Mouse (Mus musculus): ENCODE results near the gene Adamts17. TPM values are rescaled to one million over a fixed set of nuclear protein-coding genes. Genes with fewer than 3 reads are reported as not detected.

Adamts17 gene
- polyA plus RNA-seq, 1 experiment from 2014 or later, result 2.6 TPM

Other genes with a start within 250 kb of the Adamts17 start
- 19.0 and 19.8 TPM in 2 replicates for gene Asb7, start 150.1 kb upstream of the Adamts17 start, polyA plus RNA-seq (2014; fragmentation: Nextera tagmentation; extraction: Ambion mirVana)
- gene Lins1, start 149.8 kb upstream of the Adamts17 start, polyA plus RNA-seq (2014; fragmentation: Nextera tagmentation; extraction: Ambion mirVana), result 19.9 and 20.6 TPM in 2 replicates
- 0.50 and 0.55 TPM in 2 replicates for gene Cers3, start 96.2 kb upstream of the Adamts17 start, polyA plus RNA-seq (2014; fragmentation: Nextera tagmentation; extraction: Ambion mirVana)